1 mouse cellular context compared by ENCODE assay signal in the genomic region with DNA sequence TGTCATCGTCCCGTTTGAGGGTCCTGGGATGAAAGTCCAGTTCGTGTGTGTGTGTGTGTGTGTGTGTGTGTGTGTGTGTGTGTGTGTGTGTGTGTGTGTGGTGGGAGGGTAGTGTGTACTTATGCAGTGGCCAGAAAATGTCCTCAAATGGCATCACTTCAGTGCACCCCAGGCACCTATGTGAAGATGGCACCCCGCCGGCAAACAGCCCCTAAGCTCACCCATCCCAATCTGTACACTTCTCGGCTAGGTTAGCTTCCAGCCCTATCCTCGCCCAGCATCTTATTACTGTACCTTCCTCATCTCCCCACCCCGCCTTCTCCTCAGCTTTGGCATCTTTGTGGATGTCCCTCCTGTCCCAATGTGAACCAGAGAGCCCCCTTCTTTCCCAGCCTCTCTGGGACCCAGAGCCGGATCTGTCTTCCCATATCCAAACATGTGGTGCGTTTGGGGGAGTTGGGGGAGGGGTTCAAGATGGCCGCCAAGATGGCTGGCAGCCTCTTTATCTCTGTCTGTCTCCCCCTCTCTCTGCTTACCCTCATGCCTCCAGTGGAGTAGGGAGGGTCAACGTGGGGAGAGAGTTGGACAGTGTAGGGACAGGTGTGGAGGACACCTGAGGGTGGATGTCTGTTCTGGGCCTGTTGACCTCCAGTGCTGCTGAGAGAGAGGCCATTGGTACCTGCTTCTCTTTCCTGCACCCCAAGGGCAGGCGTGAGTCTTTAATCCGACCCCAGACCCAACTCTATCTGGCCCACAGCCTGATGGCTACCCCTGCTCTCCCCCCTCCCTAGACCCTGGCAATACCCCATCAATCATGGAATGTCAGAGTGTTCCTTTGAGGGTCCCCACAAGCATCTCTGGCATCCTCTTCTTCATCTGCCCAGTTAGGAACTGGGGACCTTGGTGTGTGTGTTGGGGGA.
TF ChIP-seq lines count a peak whose summit lies in the region.

No protein-coding gene starts in this region.

TF ChIP-seq in MEL, 35 proteins besides CTCF, POLR2A, EP300 and RAD21 (continued from another document):
- TF ChIP-seq MAZ (IDR thresholded peaks at IDR 0.05; ENCODE audit: low read depth, low read length) (no peak), NELFE (IDR thresholded peaks at IDR 0.05; ENCODE audit: low read depth, low read length) (no peak), ELF1 (IDR thresholded peaks at IDR 0.05; ENCODE audit: low read depth, low read length) (no peak), ZC3H11A (IDR thresholded peaks at IDR 0.05; ENCODE audit: low read depth, low read length) (no peak), TCF12 (IDR thresholded peaks at IDR 0.05; ENCODE audit: low read depth, low read length) (no peak), MXI1 (IDR thresholded peaks at IDR 0.05; ENCODE audit: low read depth, low read length) (no peak), POLR2AphosphoS5 (IDR thresholded peaks at IDR 0.05; ENCODE audit: borderline replicate concordance, low read depth, low read length) (no peak), BHLHE40 (IDR thresholded peaks at IDR 0.05; ENCODE audit: borderline replicate concordance, low read depth, low read length) (no peak), ZNF384 (IDR thresholded peaks at IDR 0.05; ENCODE audit: low read depth, low read length) (no peak)
TF ChIP-seq in MEL: peak in this region for 0.
